Mouse (Mus musculus) neural tube, embryonic 10.5 days (tissue): ENCODE data around the gene Chrnb1.

Experiments used
- DNase-seq: peaks from one replicate; pipeline ENCODE4 v3.0.0-alpha.2; 2017; ENCODE audit warnings: low spot score; ENCODE audit errors: extremely low spot score

Gene Chrnb1

GRCm38 (mm10) chr11:69751635-69752034 is 44.1 kb downstream of the Chrnb1 start:
- no peak for DNase-seq
